Mouse (Mus musculus): Measurements from ENCODE around the gene Lcn11. TPM values are rescaled to one million over a fixed set of nuclear protein-coding genes. Genes with fewer than 3 reads are reported as not detected.
"Not testable (repeated sequence)": the region's sequence is repeated elsewhere in the genome, so short reads cannot be mapped to it uniquely, and the experiment has no call there.

The Lcn11 gene
- polyA plus RNA-seq, 1 experiment: not detected

DNA sequence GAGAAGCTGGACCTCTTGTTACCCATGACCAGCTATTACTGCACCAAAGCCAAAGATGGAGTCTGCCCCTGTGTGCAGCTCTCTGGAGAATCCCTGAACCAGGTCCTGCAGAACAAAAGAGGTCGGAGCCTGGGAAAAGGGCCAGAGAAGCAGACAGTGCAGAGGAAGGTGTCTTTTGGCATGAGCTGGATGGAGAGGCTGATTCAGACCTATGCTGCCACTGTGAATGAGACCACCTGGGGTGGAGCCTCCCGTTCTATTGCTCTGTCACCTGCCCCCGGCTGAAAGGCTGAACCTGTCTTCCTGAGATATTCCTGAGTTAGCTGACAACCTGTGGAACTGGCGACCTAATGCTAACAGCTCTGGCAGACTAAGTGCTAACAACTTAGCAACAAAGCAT, 4.1 kb downstream of the Lcn11 start:
- DNase-seq (ENCODE audit: low read depth): no peak
- TF ChIP-seq CTCF (IDR thresholded peaks at IDR 0.05; ENCODE audit: borderline replicate concordance, extremely low read depth, insufficient read depth, insufficient read length): no peak
- TF ChIP-seq POLR2A (IDR thresholded peaks at IDR 0.05; ENCODE audit: borderline replicate concordance, extremely low read depth, insufficient read depth, insufficient read length, poor library complexity, severe bottlenecking): no peak

DNA sequence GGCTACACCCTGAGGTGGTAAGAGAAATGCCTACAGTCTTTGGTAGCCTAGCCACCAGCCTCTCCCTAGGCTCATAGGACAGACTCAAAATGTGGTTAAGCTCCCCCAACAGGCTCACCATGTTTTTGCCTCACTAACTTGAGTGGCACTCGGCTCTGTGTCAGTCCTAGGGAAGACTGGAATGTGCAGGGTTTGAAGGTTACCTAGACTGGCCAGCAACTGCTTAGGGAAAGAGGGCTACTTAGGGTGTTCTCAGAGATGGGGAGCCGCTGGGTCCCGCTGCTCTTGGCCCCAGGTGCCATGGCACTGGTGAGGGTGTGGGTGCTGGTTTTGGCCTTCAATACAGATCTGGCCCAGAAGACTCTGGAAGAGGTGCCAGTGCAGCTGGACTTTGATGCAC, 5.1 kb downstream of the Lcn11 start, which contains the start of gene Gm13539:
TSS of gene Gm13539 (plus strand) at position 301 of the 400 bp plus-strand sequence.
- TF ChIP-seq POLR2A (IDR thresholded peaks at IDR 0.05; ENCODE audit: borderline replicate concordance, extremely low read depth, insufficient read depth, insufficient read length, poor library complexity, severe bottlenecking): no peak
- no peak for TF ChIP-seq CTCF (IDR thresholded peaks at IDR 0.05; ENCODE audit: borderline replicate concordance, extremely low read depth, insufficient read depth, insufficient read length)
- no peak for DNase-seq (ENCODE audit: low read depth)

DNA sequence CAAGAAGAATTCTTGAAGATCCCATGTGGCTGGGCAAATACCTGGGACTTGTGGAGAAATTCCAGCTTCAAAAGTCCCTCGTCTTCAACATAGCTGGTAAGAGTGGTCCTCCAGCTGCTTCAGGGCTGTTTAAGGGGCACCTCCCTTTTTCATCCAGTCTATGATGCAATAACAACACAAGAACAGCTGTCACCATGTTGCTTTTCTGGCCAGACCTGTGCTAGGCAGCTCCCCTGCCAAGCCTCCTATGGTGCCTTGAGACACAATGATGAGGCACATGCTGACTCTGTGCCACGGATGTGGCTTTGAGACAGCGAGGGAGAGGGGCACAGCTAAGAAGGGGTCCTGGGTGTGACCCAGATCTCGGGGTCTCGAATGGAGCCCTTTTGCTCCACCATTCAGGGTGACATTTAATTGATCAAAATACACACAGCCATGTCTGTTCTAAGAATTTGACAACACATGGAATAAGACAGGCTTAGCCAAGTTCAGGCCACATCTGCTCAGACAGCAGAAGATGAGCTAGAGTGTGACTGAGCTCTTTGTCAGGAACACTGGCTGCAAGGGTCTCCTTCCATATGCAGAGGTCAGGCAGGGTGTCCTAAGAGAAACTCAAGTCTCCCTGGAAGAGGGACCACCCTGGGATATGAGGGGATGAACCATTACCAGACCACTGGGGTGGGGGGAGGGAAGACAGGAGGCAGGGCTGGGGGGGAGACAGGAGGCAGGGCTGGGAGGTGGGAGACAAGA, 8.9 kb downstream of the Lcn11 start:
- DNase-seq (ENCODE audit: low read depth): peak; percentile 1

DNA sequence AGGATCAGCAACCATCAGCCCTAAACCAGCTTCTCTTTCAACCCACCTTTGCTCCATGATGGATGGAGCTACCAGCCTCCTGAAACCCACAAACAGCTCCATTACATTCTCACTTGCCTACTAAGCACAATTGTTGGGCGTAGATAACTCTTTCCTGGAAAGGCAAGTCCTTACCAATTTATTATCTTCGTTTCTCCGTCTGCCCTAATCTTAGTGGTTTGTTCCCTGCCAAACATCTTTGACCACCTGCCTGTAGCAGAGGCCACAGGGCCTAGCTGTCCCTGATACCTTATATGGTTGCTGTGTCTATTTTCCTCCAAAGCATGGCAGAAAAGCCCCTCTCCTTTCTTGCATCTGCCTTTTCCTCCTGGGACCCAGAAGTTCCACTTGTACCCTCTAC, 12.3 kb downstream of the Lcn11 start:
- no peak for TF ChIP-seq CTCF (IDR thresholded peaks at IDR 0.05; ENCODE audit: borderline replicate concordance, extremely low read depth, insufficient read depth, insufficient read length)
- no peak for TF ChIP-seq POLR2A (IDR thresholded peaks at IDR 0.05; ENCODE audit: borderline replicate concordance, extremely low read depth, insufficient read depth, insufficient read length, poor library complexity, severe bottlenecking)
- no peak for DNase-seq (ENCODE audit: low read depth)

More for the DNA sequence above, 8.9 kb downstream of the Lcn11 start:
- TF ChIP-seq POLR2A (IDR thresholded peaks at IDR 0.05; ENCODE audit: borderline replicate concordance, extremely low read depth, insufficient read depth, insufficient read length, poor library complexity, severe bottlenecking) (no peak), CTCF (IDR thresholded peaks at IDR 0.05; ENCODE audit: borderline replicate concordance, extremely low read depth, insufficient read depth, insufficient read length) (no peak)

DNA sequence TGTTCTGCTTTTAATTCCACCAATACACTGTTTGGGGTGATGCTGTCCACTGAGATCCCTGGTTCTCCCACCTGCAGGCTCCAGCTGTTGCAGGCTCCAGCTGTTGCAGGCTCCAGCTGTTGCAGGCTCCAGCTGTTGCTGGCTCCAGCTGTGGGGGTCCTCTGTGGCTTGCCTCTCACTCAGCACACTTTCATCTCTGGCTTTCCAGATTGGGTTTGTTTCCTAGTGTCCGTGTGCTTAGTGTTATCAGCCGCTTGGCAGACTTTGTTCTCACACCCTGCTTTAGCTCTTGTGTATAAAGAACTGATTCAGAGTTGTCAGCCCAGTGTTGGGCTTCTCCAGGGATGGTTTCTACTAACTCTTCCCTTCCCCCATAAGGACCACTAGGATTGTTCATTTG, 20.8 kb downstream of the Lcn11 start:
- DNase-seq (ENCODE audit: low read depth): no peak
- no peak for TF ChIP-seq POLR2A (IDR thresholded peaks at IDR 0.05; ENCODE audit: borderline replicate concordance, extremely low read depth, insufficient read depth, insufficient read length, poor library complexity, severe bottlenecking)

DNA sequence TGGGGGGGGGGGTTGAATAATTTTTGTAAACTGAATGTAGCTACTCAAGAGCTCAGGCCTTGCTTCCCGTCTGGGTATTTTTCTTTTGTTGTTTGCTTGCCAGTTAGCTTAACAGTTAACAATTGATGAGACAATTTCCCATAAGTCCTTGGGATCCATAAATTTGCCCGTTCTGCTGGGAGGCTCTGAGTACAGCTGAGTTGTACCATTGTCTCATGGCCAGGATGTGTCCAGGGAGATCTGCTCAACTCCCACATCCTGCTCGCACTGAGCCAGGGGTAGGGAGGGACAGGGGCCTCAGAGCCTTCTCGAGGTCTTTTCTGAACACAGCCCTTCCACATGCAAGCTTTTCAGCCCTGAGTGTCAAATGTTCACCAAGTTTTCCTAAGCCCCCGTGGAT, 21.2 kb downstream of the Lcn11 start:
- no peak for TF ChIP-seq POLR2A (IDR thresholded peaks at IDR 0.05; ENCODE audit: borderline replicate concordance, extremely low read depth, insufficient read depth, insufficient read length, poor library complexity, severe bottlenecking)
- TF ChIP-seq CTCF (IDR thresholded peaks at IDR 0.05; ENCODE audit: borderline replicate concordance, extremely low read depth, insufficient read depth, insufficient read length): no peak
- no peak for DNase-seq (ENCODE audit: low read depth)

DNA sequence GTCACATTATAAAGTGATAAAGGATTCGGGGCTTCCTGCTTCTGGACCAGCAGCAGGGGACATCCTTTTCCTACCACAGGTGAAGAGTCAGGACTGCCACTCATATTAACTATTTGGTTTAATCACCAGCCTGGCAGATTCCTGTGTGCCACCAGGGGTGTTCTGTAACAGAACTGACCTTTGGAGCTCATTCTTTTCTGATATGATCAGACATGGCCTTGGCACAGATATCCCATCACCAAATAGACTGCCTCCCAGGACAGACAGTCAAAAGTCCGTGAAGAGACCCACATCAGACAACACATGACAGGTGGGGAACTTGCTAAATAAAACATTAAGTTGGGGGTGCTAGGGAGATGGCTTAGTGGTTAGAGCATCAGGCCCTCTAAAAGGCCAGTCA, 34.9 kb downstream of the Lcn11 start:
- TF ChIP-seq CTCF (IDR thresholded peaks at IDR 0.05; ENCODE audit: borderline replicate concordance, extremely low read depth, insufficient read depth, insufficient read length) (no peak), POLR2A (IDR thresholded peaks at IDR 0.05; ENCODE audit: borderline replicate concordance, extremely low read depth, insufficient read depth, insufficient read length, poor library complexity, severe bottlenecking) (no peak)
- no peak for DNase-seq (ENCODE audit: low read depth)

DNA sequence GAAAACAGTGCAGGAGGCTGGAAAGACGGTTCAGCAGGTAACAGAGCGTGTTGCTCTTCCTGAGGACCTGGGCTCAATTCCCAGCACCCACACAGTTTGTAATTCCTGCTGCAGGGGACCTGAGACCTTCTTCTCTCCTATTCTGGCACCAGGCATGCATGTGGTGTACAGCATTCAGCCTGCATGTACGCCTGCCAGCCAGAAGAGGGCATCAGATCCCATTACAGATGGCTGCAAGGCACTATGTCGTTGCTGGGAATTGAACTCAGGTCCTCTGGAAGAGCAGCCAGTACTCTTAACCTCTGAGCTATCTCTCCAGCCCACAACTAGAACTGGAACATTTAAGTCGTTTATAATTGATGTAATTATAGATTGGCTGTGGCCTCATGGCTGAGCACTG, 36.5 kb downstream of the Lcn11 start:
- peak; percentile 12; the same call in 1 of the 2 replicates for TF ChIP-seq CTCF (IDR thresholded peaks at IDR 0.05; ENCODE audit: borderline replicate concordance, extremely low read depth, insufficient read depth, insufficient read length)
- TF ChIP-seq POLR2A (IDR thresholded peaks at IDR 0.05; ENCODE audit: borderline replicate concordance, extremely low read depth, insufficient read depth, insufficient read length, poor library complexity, severe bottlenecking): no peak
- no peak for DNase-seq (ENCODE audit: low read depth)

DNA sequence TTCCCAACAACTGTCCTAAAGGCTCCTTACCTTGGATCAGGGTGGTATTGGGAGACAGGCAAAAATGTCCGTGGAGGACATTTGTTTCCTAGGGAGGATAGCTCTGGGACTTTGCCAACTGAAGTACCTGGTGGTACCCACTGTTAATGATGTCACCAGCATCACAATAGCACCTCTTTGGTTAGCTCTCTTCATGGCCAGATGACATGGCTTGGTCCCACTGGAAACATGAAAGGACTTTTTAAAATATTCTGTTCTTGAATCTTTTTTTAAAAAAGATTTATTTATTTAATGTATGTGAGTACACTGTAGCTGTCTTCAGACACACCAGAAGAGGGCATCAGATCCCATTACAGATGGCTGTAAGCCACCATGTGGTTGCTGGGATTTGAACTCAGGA, 38.9 kb downstream of the Lcn11 start, which contains the start of gene Glt6d1:
TSS of gene Glt6d1 (minus strand) at position 101 of the 400 bp plus-strand sequence.
- DNase-seq (ENCODE audit: low read depth): not testable (repeated sequence)

DNA sequence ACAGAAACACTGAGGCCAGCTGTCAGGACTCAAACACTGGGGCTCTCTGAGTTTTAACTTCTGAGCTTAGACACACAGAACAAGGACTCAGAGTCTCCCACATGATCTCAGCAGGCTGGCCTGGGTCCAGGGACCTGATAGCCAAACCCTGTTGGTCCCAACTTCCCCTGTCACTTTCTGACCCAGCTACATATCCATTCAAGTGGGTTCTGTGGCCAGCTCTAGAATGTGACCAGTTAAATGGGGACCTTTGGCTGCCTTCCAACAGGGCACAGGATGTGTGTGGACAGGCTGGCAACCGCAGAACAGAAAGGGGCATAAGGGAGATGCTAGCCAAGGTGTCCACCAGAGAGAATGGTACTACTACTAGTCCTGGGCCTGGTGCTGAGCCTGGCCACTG, 46.0 kb downstream of the Lcn11 start, which contains the start of gene Lcn9:
TSS of gene Lcn9 (plus strand) at position 348 of the 400 bp plus-strand sequence.
- DNase-seq (ENCODE audit: low read depth): no peak

DNA sequence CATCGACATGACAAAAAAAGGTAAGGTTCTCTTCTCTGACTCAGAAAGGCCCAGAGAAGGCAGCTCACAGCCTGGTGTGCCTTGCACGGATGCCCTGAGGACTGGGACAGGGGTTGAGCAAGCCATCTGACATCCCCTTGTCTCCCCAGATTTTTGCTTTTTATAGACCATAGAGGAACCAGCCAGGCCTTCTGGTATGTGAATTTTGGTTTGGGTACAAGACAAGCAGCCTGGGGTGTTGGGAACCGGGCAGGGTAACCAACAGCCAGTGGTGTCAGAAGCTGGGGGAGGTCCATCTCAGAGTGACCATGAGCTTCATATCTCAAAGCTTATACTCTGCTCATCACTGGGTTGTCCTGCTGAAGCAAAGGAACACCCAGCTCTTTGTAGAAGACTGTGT, 47.9 kb downstream of the Lcn11 start:
- no peak for DNase-seq (ENCODE audit: low read depth)
- TF ChIP-seq POLR2A (IDR thresholded peaks at IDR 0.05; ENCODE audit: borderline replicate concordance, extremely low read depth, insufficient read depth, insufficient read length, poor library complexity, severe bottlenecking) (no peak), CTCF (IDR thresholded peaks at IDR 0.05; ENCODE audit: borderline replicate concordance, extremely low read depth, insufficient read depth, insufficient read length) (no peak)

More for the DNA sequence above, 46.0 kb downstream of the Lcn11 start, which contains the start of gene Lcn9:
- TF ChIP-seq CTCF (IDR thresholded peaks at IDR 0.05; ENCODE audit: borderline replicate concordance, extremely low read depth, insufficient read depth, insufficient read length) (no peak), POLR2A (IDR thresholded peaks at IDR 0.05; ENCODE audit: borderline replicate concordance, extremely low read depth, insufficient read depth, insufficient read length, poor library complexity, severe bottlenecking) (no peak)

DNA sequence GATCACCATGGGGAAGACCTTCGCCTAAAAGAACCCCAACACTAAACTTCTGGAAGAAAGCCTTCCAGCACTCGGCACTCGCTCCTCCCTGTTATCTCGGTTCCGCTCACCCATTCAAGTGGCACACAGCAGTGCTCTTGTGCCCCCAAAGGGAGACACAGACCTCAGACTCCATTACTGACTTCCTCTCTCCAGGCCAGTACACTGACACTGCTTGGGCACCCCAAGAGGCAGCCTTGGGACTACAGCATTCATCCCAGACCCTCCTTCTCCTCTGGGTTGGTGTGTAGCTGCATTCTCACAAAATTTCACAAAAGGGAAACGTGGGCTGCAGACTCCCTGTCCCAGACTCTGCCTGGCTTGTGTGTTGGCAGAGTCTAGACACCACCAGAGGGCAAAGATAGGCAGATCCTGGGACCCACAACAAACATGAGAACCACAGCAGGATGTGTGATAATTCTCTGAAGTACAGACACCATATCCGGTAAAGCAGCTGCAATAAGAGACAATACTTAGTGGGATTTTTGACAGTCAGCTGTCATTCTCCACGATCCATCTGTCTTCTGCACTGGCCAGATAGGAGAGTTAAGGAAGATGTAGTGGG, 51.6 kb downstream of the Lcn11 start:
- TF ChIP-seq POLR2A (IDR thresholded peaks at IDR 0.05; ENCODE audit: borderline replicate concordance, extremely low read depth, insufficient read depth, insufficient read length, poor library complexity, severe bottlenecking): no peak
- no peak for TF ChIP-seq CTCF (IDR thresholded peaks at IDR 0.05; ENCODE audit: borderline replicate concordance, extremely low read depth, insufficient read depth, insufficient read length)
- no peak for DNase-seq (ENCODE audit: low read depth)

Other genes starting within 250 kb of the Lcn11 start
- gene Traf2, start 230.1 kb upstream of the Lcn11 start, polyA plus RNA-seq (2012; rRNA removed): 12.6 and 13.8 TPM in 2 replicates
- gene Edf1, start 219.2 kb upstream of the Lcn11 start, polyA plus RNA-seq (2012; rRNA removed): 166 and 189 TPM in 2 replicates
- gene Mamdc4, start 202.2 kb upstream of the Lcn11 start, polyA plus RNA-seq (2012; rRNA removed): 5.0 and 8.2 TPM in 2 replicates
- gene Phpt1, start 201.8 kb upstream of the Lcn11 start, polyA plus RNA-seq (2012; rRNA removed): 138 and 169 TPM in 2 replicates
- gene Ajm1, start 195.3 kb upstream of the Lcn11 start, polyA plus RNA-seq (2012; rRNA removed): 24.5 and 30.3 TPM in 2 replicates
- 86.1 and 87.9 TPM in 2 replicates for gene Rabl6, start 168.5 kb upstream of the Lcn11 start, polyA plus RNA-seq (2012; rRNA removed)
- gene Ccdc183, start 159.3 kb upstream of the Lcn11 start, polyA plus RNA-seq (2012; rRNA removed): 0.03 and 0.07 TPM in 2 replicates
- gene Tmem141, start 155.0 kb upstream of the Lcn11 start, polyA plus RNA-seq (2012; rRNA removed): 31.7 and 34.8 TPM in 2 replicates
- 0.92 and 0.97 TPM in 2 replicates for gene Fcna, start 149.0 kb upstream of the Lcn11 start, polyA plus RNA-seq (2012; rRNA removed)
- 0.24 TPM in 1 of 2 replicates, not detected in the other for gene Lcn8, start 123.9 kb upstream of the Lcn11 start, polyA plus RNA-seq (2012; rRNA removed)
- not detected in 2 replicates for gene Lcn5, start 119.1 kb upstream of the Lcn11 start, polyA plus RNA-seq (2012; rRNA removed)
- gene Lcn6, start 100.2 kb upstream of the Lcn11 start, polyA plus RNA-seq (2012; rRNA removed): not detected in 2 replicates
- not detected in 2 replicates for gene Lcn10, start 94.3 kb upstream of the Lcn11 start, polyA plus RNA-seq (2012; rRNA removed)
- gene Obp2a, start 77.0 kb upstream of the Lcn11 start, polyA plus RNA-seq (2012; rRNA removed): not detected in 2 replicates
- 64.5 and 74.8 TPM in 2 replicates for gene Bmyc, start 70.3 kb upstream of the Lcn11 start, polyA plus RNA-seq (2012; rRNA removed)
- not detected in 2 replicates for gene Obp2b, start 40.0 kb upstream of the Lcn11 start, polyA plus RNA-seq (2012; rRNA removed)
- not detected in 2 replicates for gene Lcn3, start 11.4 kb upstream of the Lcn11 start, polyA plus RNA-seq (2012; rRNA removed)
- gene Gm13539, start 5.2 kb downstream of the Lcn11 start, polyA plus RNA-seq (2012; rRNA removed): not detected in 2 replicates
- gene Glt6d1, start 38.8 kb downstream of the Lcn11 start, polyA plus RNA-seq (2012; rRNA removed): not detected in 2 replicates
- not detected in 2 replicates for gene Lcn9, start 46.1 kb downstream of the Lcn11 start, polyA plus RNA-seq (2012; rRNA removed)
- not detected in 2 replicates for gene Sohlh1, start 70.2 kb downstream of the Lcn11 start, polyA plus RNA-seq (2012; rRNA removed)
- gene Kcnt1, start 86.7 kb downstream of the Lcn11 start, polyA plus RNA-seq (2012; rRNA removed): 52.1 and 60.1 TPM in 2 replicates
- gene Camsap1, start 206.3 kb downstream of the Lcn11 start, polyA plus RNA-seq (2012; rRNA removed): 32.6 and 71.2 TPM in 2 replicates
- 95.7 and 96.3 TPM in 2 replicates for gene Ubac1, start 244.7 kb downstream of the Lcn11 start, polyA plus RNA-seq (2012; rRNA removed)

Measured in brain, embryonic 14.5 days (tissue).